Mouse (Mus musculus): Measurements from ENCODE around the gene Pih1d1. TPM values are rescaled to one million over a fixed set of nuclear protein-coding genes. Genes with fewer than 3 reads are reported as not detected.
"Not testable (repeated sequence)": the region's sequence is repeated elsewhere in the genome, so short reads cannot be mapped to it uniquely, and the experiment has no call there.

The Pih1d1 gene
- polyA plus RNA-seq, 2 experiments from 2014 or later = 40.4 to 50.6 TPM

GRCm38 (mm10) chr7:45169495-45169894 is 15.4 kb downstream of the Pih1d1 start:
- ATAC-seq = no peak

GRCm38 (mm10) chr7:45172974-45173373 is 18.9 kb downstream of the Pih1d1 start:
- ATAC-seq = no peak

- not testable (repeated sequence) for ATAC-seq
Observed at GRCm38 (mm10) chr7:45173772-45174171, 19.7 kb downstream of the Pih1d1 start.

- ATAC-seq = no peak
Observed at GRCm38 (mm10) chr7:45174567-45175280, 20.6 kb downstream of the Pih1d1 start.

GRCm38 (mm10) chr7:45175398-45175797 is 21.3 kb downstream of the Pih1d1 start:
- no peak for ATAC-seq

- no peak for ATAC-seq
Observed at GRCm38 (mm10) chr7:45175929-45176328, 21.8 kb downstream of the Pih1d1 start.

GRCm38 (mm10) chr7:45176356-45176755 is 22.3 kb downstream of the Pih1d1 start:
- no peak for ATAC-seq

- ATAC-seq = no peak
Observed at GRCm38 (mm10) chr7:45178550-45178949, 24.4 kb downstream of the Pih1d1 start.

GRCm38 (mm10) chr7:45179469-45179868 is 25.4 kb downstream of the Pih1d1 start, which contains the start of gene Gfy:
TSS of gene Gfy (minus strand) at chr7:45179569.
- ATAC-seq = no peak

GRCm38 (mm10) chr7:45180896-45181477 is 26.9 kb downstream of the Pih1d1 start, which contains the start of gene Pth2:
TSS of gene Pth2 (plus strand) at chr7:45180995.
- no peak for ATAC-seq

GRCm38 (mm10) chr7:45181540-45181939 is 27.4 kb downstream of the Pih1d1 start:
- no peak for ATAC-seq

- peak; percentile 96 for ATAC-seq
Observed at GRCm38 (mm10) chr7:45182199-45182601, 28.1 kb downstream of the Pih1d1 start.

- no peak for ATAC-seq
Observed at GRCm38 (mm10) chr7:45182606-45183005, 28.5 kb downstream of the Pih1d1 start.

GRCm38 (mm10) chr7:45183672-45184071 is 29.6 kb downstream of the Pih1d1 start:
- no peak for ATAC-seq

- ATAC-seq = no peak
Observed at GRCm38 (mm10) chr7:45185921-45186320, 31.8 kb downstream of the Pih1d1 start.

- ATAC-seq = no peak
Observed at GRCm38 (mm10) chr7:45189600-45189999, 35.5 kb downstream of the Pih1d1 start.

GRCm38 (mm10) chr7:45190186-45190585 is 36.1 kb downstream of the Pih1d1 start:
- no peak for ATAC-seq

GRCm38 (mm10) chr7:45191161-45191560 is 37.1 kb downstream of the Pih1d1 start:
- no peak for ATAC-seq

- ATAC-seq = no peak
Observed at GRCm38 (mm10) chr7:45191803-45192363, 37.8 kb downstream of the Pih1d1 start.

GRCm38 (mm10) chr7:45192585-45193310 is 38.6 kb downstream of the Pih1d1 start:
- ATAC-seq = no peak

- no peak for ATAC-seq
Observed at GRCm38 (mm10) chr7:45193406-45193805, 39.3 kb downstream of the Pih1d1 start.

- ATAC-seq = no peak
Observed at GRCm38 (mm10) chr7:45193871-45194785, 40.0 kb downstream of the Pih1d1 start.
